Mouse (Mus musculus) gastrocnemius, postnatal 14 days (tissue): ENCODE results near the gene Fam163b. TPM values are rescaled to one million over a fixed set of nuclear protein-coding genes. Genes with fewer than 3 reads are reported as not detected.

ENCODE experiments used
- DNase-seq: peaks from one replicate; pipeline ENCODE4 v3.0.0; 2021; ENCODE audit warnings: mixed read lengths
- intact Hi-C: fragments of 180-260 bp; cut with DNase I; formaldehyde crosslinking; loops from one replicate; pipeline ENCODE4 v1.15.1; 2025; ENCODE audit warnings: low total_unique reads
- total RNA-seq, 2 experiments: library from RNA; stranded (reverse); gene quantifications; 2 replicates each; pipeline ENCODE4 v1.2.3; 2021

The Fam163b gene
- total RNA-seq, 2 experiments from 2014 or later = 0.07 to 0.08 TPM

DNA sequence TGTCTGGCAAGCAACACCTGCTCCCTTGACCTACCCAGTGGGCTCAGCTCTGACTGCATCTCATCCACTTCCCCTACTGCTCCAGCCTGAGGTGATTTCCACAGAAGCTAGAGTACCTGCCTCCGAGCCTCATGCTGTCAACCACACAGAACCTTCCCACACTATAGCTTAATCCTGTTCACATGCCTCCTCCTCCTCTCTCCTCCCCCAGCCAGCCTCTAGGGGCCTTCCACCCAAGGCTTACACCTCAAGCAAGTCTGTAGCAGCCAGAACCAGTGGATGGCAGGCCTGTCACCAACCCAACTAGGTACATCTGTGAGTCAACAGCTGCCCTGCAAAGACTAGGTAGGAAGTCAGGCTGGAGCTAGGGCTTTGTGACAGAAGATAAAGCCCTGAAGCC is 5.5 kb downstream of the Fam163b start:
- intact Hi-C loops = loop anchor here (5.0 kb wide), 1 partner anchor 41 kb away; no protein-coding TSS in a partner anchor
- DNase-seq = no peak

- DNase-seq = no peak
- intact Hi-C loops = loop anchor here (5.0 kb wide), 1 partner anchor 41 kb away; no protein-coding TSS in a partner anchor
Measured at GRCm38 (mm10) chr2:27136336-27136735, 6.0 kb downstream of the Fam163b start.

- intact Hi-C loops = loop anchor here (5.0 kb wide), 1 partner anchor 41 kb away; no protein-coding TSS in a partner anchor
- no peak for DNase-seq
Measured at GRCm38 (mm10) chr2:27135935-27136334, 6.4 kb downstream of the Fam163b start.

DNA sequence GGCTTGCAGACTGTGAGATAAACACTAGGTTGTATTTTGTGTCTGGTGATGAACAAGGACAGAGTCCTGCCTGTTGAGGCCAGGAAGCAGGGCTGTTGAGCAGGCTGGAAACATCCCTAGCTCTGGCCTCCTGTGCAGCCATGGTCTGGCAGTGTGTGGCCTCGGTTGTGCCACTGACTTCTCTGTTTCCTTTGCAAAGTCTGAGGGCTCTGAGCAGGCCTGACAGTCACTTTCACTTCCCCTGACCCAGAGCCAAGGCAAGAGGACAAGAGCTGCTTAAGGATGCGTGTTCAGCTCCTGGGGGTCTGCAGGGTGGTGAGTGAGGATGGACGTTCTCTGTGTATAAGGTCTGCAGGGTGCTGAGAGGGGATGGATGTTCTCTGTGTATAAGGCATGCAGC is 13.3 kb downstream of the Fam163b start:
- DNase-seq = no peak
- intact Hi-C loops = loop anchor here (10.0 kb wide), 1 partner anchor 54 kb away; the partner anchor contains the start of genes Adamtsl2 and Mymk

DNA sequence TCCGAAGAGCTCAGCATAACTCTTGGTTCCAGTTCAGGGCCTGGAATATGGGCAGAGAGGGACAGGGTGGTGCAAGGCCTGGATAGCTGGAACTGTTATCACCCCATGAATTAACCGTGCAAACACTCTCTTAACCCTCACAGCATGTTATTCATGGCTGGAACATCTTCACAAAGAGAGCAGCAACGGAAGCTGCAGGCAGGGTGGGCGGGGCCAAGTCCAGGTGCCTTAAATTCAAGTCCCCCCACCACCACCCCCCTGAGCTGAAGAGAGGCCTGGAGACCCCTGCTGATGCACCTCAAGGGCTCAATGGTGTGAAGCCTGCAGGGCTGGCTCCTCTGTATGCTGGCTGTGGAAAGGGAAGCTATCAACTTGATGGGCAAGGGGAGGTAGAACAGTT is 15.8 kb downstream of the Fam163b start:
- intact Hi-C loops = loop anchor here (2.0 to 10.0 kb wide), 2 partner anchors 52 to 104 kb away; partner anchors contain the start of genes Adamtsl2 and Mymk
- no peak for DNase-seq

DNA sequence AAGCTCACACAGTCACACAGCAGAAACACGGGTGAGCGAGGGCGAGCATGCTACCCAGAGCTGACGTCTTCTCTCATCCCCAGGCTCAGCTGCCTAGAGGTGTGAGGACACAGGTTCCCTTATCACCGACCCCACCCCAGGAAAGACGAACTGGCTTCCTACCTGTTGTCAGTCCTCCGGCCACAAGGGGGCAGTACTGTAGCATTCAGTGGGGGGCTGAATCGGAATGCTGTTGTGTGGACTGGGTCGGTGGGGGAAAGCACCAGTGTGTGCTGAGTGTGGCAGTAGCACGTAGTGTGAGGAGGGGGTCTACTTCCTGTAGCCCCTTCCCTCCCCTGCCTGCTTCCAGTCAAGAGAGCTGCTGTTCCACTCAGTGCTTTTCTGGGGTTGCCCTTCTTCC is 16.3 kb downstream of the Fam163b start:
- DNase-seq = peak; percentile 55
- intact Hi-C loops = loop anchor here (2.0 to 10.0 kb wide), 2 partner anchors 51 to 105 kb away; partner anchors contain the start of genes Adamtsl2 and Mymk

DNA sequence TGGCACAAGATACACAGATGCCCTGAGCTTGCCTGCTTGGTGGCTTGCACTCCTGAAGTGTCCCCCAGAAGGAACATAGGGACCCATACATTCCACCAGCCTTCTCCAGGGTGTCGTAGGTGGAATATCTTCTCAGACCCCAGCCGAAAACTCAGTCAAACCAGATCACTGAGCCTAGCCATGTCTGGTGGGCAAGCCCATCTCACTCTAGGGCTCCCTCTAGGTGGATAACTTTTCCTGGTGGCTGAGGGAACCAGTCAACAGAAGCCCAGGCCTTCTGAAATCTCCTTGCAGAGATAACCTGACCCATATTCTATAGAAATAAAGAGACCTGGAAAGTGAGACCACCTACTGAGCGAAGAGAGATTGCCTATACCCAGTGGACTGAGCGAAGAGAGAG is 19.2 kb downstream of the Fam163b start:
- intact Hi-C loops = loop anchor here (10.0 kb wide), 1 partner anchor 48 kb away; the partner anchor contains the start of genes Adamtsl2 and Mymk
- DNase-seq = no peak

DNA sequence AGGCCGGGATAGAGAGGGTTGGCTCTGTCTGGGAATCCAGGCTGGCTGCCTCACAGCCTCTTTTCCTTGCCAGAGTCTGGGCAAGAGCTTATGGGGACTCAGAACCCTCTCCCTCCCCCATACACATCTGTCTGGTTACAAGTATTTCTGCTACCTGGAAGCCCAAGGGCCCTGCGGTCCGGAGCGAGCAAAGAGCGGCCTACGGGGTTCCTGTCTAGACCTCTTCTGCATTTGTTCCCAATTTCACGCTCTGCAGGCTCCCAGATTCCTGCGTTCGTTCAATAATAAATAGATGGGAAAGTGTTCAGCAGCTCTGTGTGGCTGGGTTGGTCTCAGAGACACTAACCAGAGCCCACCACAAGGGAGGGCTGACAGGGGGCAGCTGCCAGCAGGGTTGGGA is 19.7 kb downstream of the Fam163b start:
- intact Hi-C loops = loop anchor here (10.0 kb wide), 1 partner anchor 48 kb away; the partner anchor contains the start of genes Adamtsl2 and Mymk
- no peak for DNase-seq

DNA sequence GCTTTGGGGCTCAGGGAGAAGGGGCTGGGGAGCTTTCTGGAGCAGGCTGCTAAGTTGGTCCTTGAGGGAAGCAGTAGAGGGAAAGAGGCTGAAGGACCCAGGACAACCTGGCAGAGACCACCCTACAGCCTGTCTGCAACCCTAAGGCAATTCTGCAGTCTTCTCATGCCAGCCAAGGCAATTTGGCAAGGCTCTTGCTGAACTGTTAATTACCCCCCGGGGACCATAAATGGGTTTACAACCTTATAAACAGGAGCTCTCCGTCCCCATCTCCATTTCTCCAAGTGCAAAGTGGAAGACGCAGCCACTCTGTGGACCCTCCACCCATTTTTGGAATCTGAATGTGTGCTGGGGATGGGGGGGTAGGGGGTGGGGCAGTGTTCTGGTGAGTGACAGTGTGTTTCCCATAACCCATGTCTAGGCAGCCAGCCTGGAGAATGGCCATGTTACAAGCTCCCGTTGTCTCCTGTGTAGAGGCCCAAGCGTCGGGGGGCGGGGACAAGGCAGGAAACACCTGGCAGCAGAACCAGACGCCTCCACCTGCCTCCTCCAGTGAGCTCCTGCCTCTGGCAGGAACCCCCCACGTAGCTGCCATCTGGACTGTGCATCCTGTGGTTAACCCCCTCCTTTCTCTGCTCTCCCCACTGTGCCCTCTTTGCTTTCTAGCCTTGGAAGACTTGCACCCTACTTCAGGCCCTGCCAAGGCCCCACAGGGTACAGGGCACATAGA is 20.5 kb downstream of the Fam163b start:
- DNase-seq = peak; percentile 21
- intact Hi-C loops = loop anchor here (10.0 kb wide), 1 partner anchor 47 kb away; the partner anchor contains the start of genes Adamtsl2 and Mymk

GRCm38 (mm10) chr2:27120241-27120641 is 22.1 kb downstream of the Fam163b start:
- peak; percentile 68 for DNase-seq
- intact Hi-C loops = loop anchor here (10.0 kb wide), 1 partner anchor 45 kb away; the partner anchor contains the start of genes Adamtsl2 and Mymk

DNA sequence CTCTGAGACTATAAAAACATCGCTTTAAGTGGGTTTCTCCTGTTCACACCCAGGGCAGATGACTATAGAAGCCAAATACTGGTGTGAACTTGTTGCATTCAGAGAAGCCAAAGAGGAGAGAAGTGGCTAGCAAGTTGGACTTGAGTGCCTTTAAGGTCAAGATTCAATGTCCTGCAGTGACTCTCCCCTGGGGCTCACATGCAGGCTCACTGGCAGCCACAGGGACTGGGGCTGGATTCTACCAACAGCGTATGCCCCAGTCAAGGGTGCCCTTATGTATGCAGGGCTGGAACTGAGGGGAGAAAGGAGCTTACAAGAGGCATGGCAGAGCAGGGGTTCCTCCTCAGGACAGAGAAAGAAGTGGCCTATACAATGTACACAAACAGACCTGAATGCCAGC is 22.5 kb downstream of the Fam163b start:
- DNase-seq = no peak
- intact Hi-C loops = loop anchor here (10.0 kb wide), 1 partner anchor 45 kb away; the partner anchor contains the start of genes Adamtsl2 and Mymk

- intact Hi-C loops = no loop called here
- DNase-seq = no peak
Measured at GRCm38 (mm10) chr2:27118452-27118851, 23.8 kb downstream of the Fam163b start.

DNA sequence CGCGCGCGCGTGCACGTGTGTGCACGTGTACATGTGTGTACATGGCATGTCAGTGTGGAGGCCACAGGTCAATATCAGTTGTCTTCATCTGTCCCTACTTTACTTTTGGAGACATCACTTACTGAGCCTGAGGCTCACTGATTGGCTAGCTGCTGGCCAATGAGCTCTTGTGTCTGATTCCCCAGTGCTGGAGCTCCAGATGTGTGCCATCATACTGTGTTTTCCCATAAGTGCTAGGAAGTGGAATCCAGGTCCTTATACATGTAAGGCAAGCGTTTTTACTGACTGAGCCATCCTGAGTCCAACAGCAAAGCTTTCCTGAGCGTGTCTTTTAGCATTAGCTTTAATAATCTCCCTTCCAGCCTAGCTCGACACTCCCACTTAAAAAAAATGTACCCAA is 28.1 kb downstream of the Fam163b start:
- no peak for DNase-seq
- intact Hi-C loops = no loop called here

DNA sequence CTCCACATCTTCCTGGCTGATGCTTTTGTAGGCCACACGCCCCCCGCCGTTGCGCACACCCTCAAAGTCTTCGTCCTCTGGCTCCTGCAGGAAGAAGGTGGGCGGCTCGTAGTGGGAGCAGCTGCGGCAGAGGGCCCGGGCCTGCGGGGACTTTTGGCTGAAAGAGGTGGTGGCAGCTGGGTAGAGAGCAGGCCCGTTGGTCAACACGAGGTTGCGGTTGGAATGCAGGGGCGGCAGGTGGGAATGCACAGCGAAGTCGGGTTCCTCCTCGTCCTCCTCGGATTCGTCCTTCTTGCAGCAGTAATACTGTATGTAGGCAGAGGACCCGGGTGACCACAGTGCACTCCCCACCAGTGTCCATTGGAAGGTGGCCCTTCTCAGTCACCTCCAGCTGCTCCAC is 29.7 kb downstream of the Fam163b start:
- intact Hi-C loops = no loop called here
- no peak for DNase-seq

DNA sequence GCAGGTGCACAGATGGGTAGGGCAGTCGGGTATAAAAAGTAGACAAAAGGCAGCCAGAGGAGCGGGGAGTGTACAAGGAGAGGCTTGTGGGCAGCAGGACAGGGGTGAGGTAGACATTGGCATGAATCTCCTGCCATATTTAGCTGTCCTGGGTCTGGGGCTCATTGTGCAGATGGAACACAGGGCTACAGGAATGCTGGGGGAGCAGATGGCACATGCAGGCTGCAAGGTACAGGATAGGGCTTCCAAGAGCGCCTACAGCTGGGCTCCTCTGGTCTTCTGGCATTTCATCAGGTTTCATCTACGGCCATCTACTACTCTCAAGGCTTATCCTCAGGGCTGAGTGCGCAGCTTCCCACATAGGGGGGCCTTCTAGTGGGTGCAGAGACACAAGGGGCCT is 33.2 kb downstream of the Fam163b start:
- no peak for DNase-seq
- intact Hi-C loops = no loop called here

DNA sequence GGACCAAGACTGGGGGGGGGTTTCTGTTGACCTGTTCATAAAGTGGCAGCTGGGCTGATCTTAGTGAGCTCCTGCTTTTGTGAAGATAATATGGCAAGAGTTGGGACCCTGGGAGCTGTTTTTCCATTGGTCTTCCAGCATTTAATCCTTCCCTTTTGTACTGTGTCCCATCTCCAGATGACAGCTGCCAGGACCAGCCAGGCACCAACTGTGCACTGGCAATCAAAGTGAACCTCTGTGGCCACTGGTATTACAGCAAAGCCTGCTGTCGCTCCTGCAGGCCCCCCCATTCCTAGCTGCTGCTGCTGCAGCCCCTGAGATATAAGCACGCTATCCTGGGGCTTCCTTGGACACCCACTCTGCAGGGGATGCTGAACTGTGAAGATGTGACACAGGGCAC is 34.1 kb downstream of the Fam163b start:
- intact Hi-C loops = no loop called here
- DNase-seq = no peak

DNA sequence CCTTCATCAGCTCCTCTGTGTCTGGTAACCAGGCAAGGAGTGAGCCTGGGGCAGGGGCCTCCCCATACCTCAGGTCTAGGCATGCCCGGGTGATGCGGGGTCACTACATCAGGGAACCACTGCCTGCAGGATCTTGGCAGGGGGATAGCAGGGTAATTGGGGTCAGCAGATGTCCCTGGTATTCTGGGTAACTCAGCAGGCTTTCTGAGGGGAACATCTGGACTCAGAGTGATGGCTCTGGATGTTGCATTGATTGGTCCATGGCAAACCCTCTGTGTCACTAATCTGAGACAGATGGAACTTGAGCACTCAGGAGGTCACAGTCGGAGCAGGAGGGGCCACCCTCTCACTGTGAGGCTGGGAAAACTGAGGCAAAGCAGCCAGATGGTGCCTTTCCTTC is 35.5 kb downstream of the Fam163b start:
- no peak for DNase-seq
- intact Hi-C loops = no loop called here

DNA sequence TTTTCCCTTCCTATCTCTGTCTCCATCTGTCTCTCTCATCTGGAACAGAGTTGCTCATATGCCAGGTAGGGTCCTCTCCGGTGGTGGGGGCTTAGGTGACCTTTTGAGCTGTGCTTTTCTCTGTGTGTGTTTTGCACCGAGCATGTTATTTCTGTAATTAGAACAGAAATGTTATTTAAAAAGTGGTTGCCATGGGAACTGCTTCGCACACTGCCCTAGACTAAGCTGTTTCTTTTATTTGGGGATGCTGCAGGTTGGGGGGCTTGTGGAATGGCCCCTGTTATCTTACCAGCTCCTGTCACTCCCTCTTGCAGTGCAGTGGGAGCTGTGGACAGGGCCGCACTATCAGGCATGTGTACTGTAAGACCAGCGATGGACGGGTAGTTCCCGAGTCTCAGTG is 38.7 kb downstream of the Fam163b start:
- DNase-seq = no peak

GRCm38 (mm10) chr2:27097776-27098175 is 44.5 kb downstream of the Fam163b start:
- peak; percentile 54 for DNase-seq

More for the DNA sequence above, 38.7 kb downstream of the Fam163b start:
- intact Hi-C loops = no loop called here

GRCm38 (mm10) chr2:27097241-27097656 is 45.0 kb downstream of the Fam163b start:
- DNase-seq = no peak
- intact Hi-C loops = no loop called here

More at GRCm38 (mm10) chr2:27097776-27098175, 44.5 kb downstream of the Fam163b start:
- intact Hi-C loops = no loop called here
